Mouse (Mus musculus): Measurements from ENCODE around the gene Dmrtc1b.
A peak's percentile ranks its signal among the peaks of the same experiment; 100 is the strongest.
"Not testable (repeated sequence)": the region's sequence is repeated elsewhere in the genome, so short reads cannot be mapped to it uniquely, and the experiment has no call there.

Gene Dmrtc1b

GRCm38 (mm10) chrX:102707535-102707934, at the start of gene Dmrtc1b, which contains the start of gene Gm9112:
Dmrtc1b (plus strand) TSS chrX:102707865.
Gm9112 (minus strand) TSS chrX:102707635.
- DNase-seq: not testable (repeated sequence)

DNA sequence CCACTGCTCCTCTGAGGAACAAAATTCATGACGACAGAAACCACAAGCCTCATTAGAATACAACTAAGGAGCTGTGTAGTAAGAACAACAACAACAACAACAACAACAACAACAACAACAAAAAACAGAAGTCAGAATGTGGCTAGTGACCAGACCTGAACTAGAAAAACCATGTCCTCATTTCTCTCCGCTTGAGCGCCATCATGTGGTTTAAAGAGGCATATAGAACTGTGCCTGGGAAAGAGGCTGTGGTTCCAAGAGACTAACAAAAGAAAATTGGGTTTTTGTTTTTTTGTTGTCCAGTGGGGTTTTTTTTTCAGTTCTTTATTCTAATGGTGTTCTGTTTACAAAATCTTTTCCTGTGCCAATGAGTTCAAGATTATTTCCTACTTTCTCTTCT, 47.0 kb upstream of the Dmrtc1b start:
- peak; percentile 16 for DNase-seq

DNA sequence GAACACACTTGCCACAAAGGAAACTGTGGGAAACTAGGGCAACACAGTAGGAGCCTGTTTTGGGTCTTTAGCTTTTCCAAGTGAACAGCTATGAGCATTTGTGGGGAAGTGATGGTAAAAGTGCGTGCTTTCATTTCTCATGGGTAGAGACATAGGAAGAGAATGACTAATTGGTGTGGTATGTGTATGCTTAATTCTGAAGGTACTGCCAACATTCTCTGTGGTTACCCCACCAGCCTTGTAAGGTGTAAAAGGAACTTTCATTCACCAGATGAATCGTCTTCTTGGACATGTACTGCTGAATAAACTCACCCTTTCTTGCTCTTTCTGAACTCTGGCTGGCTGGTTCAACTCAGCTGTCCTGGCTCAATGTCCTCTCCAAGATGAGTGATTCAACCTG, 41.0 kb upstream of the Dmrtc1b start:
- no peak for DNase-seq

GRCm38 (mm10) chrX:102684706-102685105, 23.0 kb upstream of the Dmrtc1b start:
- DNase-seq: not testable (repeated sequence)

- not testable (repeated sequence) for DNase-seq
Measured at GRCm38 (mm10) chrX:102686872-102687271, 20.8 kb upstream of the Dmrtc1b start, which contains the start of gene Gm3880. Gm3880 (minus strand) TSS chrX:102686972.

- DNase-seq: peak; percentile 47
Measured at GRCm38 (mm10) chrX:102689252-102689651, 18.4 kb upstream of the Dmrtc1b start.

GRCm38 (mm10) chrX:102700636-102701035, 7.0 kb upstream of the Dmrtc1b start:
- not testable (repeated sequence) for DNase-seq

DNA sequence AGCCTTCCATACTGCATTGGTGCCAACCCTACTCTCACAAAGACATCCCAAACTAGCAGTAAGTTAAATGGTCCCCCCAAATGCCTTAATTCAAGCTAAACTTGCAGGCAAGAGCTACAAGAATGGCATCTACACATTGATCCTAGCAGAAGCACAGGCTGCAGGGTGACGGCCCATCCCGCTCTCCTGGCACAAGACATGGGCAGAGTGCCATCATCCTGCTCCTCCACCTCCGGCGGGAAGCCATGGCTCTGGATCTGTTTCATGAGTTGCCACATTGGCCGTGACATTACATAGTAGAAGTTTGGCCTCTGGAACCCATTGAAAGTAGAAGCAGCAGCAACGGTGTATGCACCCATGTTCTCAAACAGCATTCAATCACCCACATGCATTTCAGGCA, 16.6 kb downstream of the Dmrtc1b start:
- DNase-seq: not testable (repeated sequence)
